Mouse (Mus musculus): ENCODE measurements around the gene Irgc1.

DNA sequence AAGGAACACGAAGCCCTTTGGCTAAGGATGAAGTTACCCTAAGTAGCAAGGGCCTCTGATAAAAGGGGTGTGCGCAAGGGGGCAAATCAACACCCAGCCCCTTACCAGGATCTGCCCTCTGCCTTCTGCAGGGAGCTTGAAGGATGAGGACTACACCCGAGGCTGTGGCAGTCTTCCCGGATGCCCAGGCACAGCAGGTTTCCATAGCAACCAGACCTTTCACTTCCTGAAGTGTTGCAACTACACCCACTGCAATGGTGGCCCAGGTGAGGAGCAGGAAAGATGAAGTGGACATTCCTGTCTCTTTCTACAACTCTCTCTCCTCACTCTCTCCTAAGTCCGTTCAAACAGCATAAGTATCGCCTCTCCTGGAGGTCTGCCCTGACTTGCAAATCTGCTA, 20.3 kb upstream of the Irgc1 start:
- TF ChIP-seq CTCF (conservative IDR thresholded peaks at IDR 0.05; ENCODE audit: low read length) (no peak), POU5F1 (IDR thresholded peaks at IDR 0.05; ENCODE audit: borderline replicate concordance, low read length) (no peak), NANOG (IDR thresholded peaks at IDR 0.05; ENCODE audit: borderline replicate concordance, low read length) (no peak)

All from E14TG2a.4 (cell line).